Mouse (Mus musculus): ENCODE results near the gene Rfc5.

Rfc5 gene

GRCm38 (mm10) chr5:117374372-117375049 lies 14.3 kb downstream of the Rfc5 start:
- DNase-seq (ENCODE audit: low spot score in 2 of 2) = no peak

- no peak for DNase-seq (ENCODE audit: low spot score in 2 of 2)
These were observed 15.4 kb downstream of the Rfc5 start for GRCm38 (mm10) chr5:117373418-117373817.

GRCm38 (mm10) chr5:117370592-117370991 lies 18.3 kb downstream of the Rfc5 start:
- no peak for DNase-seq (ENCODE audit: low spot score in 2 of 2)

GRCm38 (mm10) chr5:117367206-117367605 lies 21.6 kb downstream of the Rfc5 start:
- DNase-seq (ENCODE audit: low spot score in 2 of 2) = no peak

GRCm38 (mm10) chr5:117365904-117366561 lies 22.8 kb downstream of the Rfc5 start:
- no peak for DNase-seq (ENCODE audit: low spot score in 2 of 2)

- no peak for DNase-seq (ENCODE audit: low spot score in 2 of 2)
These were observed 24.0 kb downstream of the Rfc5 start for GRCm38 (mm10) chr5:117364821-117365220.

- no peak for DNase-seq (ENCODE audit: low spot score in 2 of 2)
These were observed 25.6 kb downstream of the Rfc5 start for GRCm38 (mm10) chr5:117363066-117363782.

GRCm38 (mm10) chr5:117361590-117361989 lies 27.3 kb downstream of the Rfc5 start:
- no peak for DNase-seq (ENCODE audit: low spot score in 2 of 2)

- no peak for DNase-seq (ENCODE audit: low spot score in 2 of 2)
These were observed 28.0 kb downstream of the Rfc5 start for GRCm38 (mm10) chr5:117360631-117361541.

GRCm38 (mm10) chr5:117360228-117360515 lies 28.7 kb downstream of the Rfc5 start:
- no peak for DNase-seq (ENCODE audit: low spot score in 2 of 2)

GRCm38 (mm10) chr5:117359497-117360227 lies 29.2 kb downstream of the Rfc5 start:
- no peak for DNase-seq (ENCODE audit: low spot score in 2 of 2)

- peak; percentile 78 to 80 for DNase-seq (ENCODE audit: low spot score in 2 of 2)
These were observed 30.1 kb downstream of the Rfc5 start for GRCm38 (mm10) chr5:117358725-117359124.

- no peak for DNase-seq (ENCODE audit: low spot score in 2 of 2)
These were observed 30.6 kb downstream of the Rfc5 start for GRCm38 (mm10) chr5:117358248-117358630.

GRCm38 (mm10) chr5:117357478-117358247 lies 31.2 kb downstream of the Rfc5 start:
- DNase-seq (ENCODE audit: low spot score in 2 of 2) = peak in 1 of 2 experiments; percentile 44

- DNase-seq (ENCODE audit: low spot score in 2 of 2) = peak; percentile 49 to 68
These were observed 31.7 kb downstream of the Rfc5 start, which contains the start of gene Wsb2 for GRCm38 (mm10) chr5:117357129-117357477. TSS of gene Wsb2 (plus strand) at chr5:117357304.

GRCm38 (mm10) chr5:117356365-117357128 lies 32.3 kb downstream of the Rfc5 start:
- DNase-seq (ENCODE audit: low spot score in 2 of 2) = peak in 1 of 2 experiments; percentile 40

- no peak for DNase-seq (ENCODE audit: low spot score in 2 of 2)
These were observed 33.1 kb downstream of the Rfc5 start for GRCm38 (mm10) chr5:117355648-117356303.

GRCm38 (mm10) chr5:117354121-117354520 lies 34.7 kb downstream of the Rfc5 start:
- DNase-seq (ENCODE audit: low spot score in 2 of 2) = no peak

GRCm38 (mm10) chr5:117348279-117348678 lies 40.6 kb downstream of the Rfc5 start:
- peak; percentile 47 to 55 for DNase-seq (ENCODE audit: low spot score in 2 of 2)
